Mouse (Mus musculus): ENCODE data around the gene Ggn.

The Ggn gene

DNA sequence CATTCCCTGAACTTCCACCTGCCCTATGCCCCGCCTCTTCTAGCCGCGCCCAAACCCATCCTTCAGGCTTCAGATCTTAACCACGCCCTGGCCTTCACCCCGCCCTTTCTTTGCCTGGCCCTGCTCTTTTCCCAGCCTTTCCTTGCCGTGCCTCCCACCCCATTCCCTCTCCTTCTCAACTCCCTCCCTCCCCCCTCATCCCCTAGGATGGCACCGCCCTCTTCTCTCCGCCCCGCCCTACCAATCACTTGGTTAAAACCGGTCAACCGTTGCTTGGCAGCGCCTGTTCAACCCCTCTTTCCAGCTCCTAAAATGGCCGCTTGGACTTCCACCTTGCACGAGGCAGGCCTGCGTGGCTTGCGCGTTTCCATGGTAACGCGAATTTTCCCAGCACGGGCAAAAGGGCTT lies 43.7 kb downstream of the Ggn start, which contains the start of gene Catsperg1:
TSS of gene Catsperg1 (minus strand) at position 361 of the 408 bp plus-strand sequence.
- peak in 1 of 2 experiments; percentile 61 for DNase-seq

DNA sequence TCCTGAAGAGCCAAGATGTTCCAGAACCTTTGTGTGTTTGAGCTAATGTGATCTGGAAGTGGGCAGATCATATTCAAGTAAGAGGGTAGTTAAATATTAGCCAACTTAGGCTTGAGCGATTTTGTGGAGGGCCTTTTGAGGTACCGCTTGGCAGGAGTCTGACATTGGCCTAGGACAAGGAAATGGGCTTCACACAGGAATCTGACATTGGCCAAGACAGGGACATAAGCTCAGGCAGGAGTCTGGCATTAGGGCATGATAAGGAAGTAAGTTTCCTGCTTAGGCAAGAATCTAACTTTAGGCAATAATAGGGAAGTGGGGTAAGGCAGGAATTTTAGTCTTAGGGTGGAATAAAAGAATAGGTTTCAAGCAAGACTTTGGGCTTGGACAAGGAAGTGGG lies 44.2 kb downstream of the Ggn start:
- DNase-seq = peak in 1 of 2 experiments; percentile 6

DNA sequence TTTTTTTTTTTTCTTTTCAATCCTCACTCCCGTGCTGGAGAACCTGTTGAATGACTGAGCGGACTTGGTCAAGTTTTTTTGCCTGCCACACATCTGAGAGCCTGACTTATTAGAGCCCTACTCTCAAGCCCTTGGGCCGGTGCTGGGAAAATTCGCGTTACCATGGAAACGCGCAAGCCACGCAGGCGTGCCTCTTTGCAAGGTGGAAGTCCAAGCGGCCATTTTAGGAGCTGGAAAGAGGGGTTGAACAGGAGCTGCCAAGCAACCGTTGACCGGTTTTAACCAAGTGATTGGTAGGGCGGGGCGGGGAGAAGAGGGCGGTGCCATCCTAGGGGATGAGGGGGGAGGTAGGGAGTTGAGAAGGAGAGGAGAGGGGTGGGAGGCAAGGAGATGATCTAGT lies 44.8 kb downstream of the Ggn start:
- DNase-seq = no peak

Data from kidney, adult 8-10 months (tissue).